Mouse (Mus musculus) cerebellum, postnatal 14 days (tissue): ENCODE measurements at regions not wholly inside any gene's neighbourhood (a gene's known extent, or its start where the extent isn't known, plus 50 kb on each side); places are given as distances from the start of the nearest gene placed in this dataset.

ENCODE experiments used
- DNase-seq, 2 experiments: peaks; one replicate each; pipeline ENCODE4 v3.0.0; 2021; ENCODE audit warnings: mixed read lengths in 2 of 2

GRCm38 (mm10) chr17:94553400-94553799 lies 196.4 kb downstream of the Mettl4 start:
- DNase-seq = peak; percentile 4 to 32

- no peak for DNase-seq
Observed at GRCm38 (mm10) chr17:94528765-94529164, 221.1 kb downstream of the Mettl4 start.
